Mouse (Mus musculus): Measurements from ENCODE around the gene Crhr2. TPM values are rescaled to one million over a fixed set of nuclear protein-coding genes. Genes with fewer than 3 reads are reported as not detected.

Gene Crhr2
- polyA plus RNA-seq, 1 experiment from 2014 or later = 0.23 TPM

- no peak overlapping the region for H3K27ac ChIP-seq (ENCODE audit: low read depth)
These were observed 87.5 kb downstream of the Crhr2 start for GRCm38 (mm10) chr6:55045326-55045725.

GRCm38 (mm10) chr6:55044542-55044941 is 88.3 kb downstream of the Crhr2 start:
- H3K4me1 ChIP-seq (replicated peaks; ENCODE audit: control insufficient read depth, insufficient read depth, low read length) = no peaks in the 10 kb centered on the region; the same call in 1 of the 2 replicates
- H3K4me3 ChIP-seq (ENCODE audit: low read depth, low read length) = no peak overlapping the region
- peaks cover 24% of the 10 kb centered on the region for H3K36me3 ChIP-seq (ENCODE audit: control insufficient read depth, insufficient read depth, low read length)
- H3K27ac ChIP-seq (ENCODE audit: low read depth) = no peak overlapping the region
- no peak overlapping the region for H3K9ac ChIP-seq (ENCODE audit: low read length)
- DNase-seq (ENCODE audit: low spot score) = no peak
- 74% methylated on average over 5 of the region's 5 CpGs for WGBS
- no peak for ATAC-seq (replicated peaks; ENCODE audit: low FRiP score, low TSS enrichment, low read depth)
- H3K9me3 ChIP-seq (ENCODE audit: control insufficient read depth, low read length) = no peaks in the 10 kb centered on the region
- H3K4me2 ChIP-seq (ENCODE audit: low read length) = no peak overlapping the region
- no peaks in the 10 kb centered on the region for H3K27me3 ChIP-seq (replicated peaks; ENCODE audit: control insufficient read depth, insufficient read depth, low read length)

More at GRCm38 (mm10) chr6:55045326-55045725, 87.5 kb downstream of the Crhr2 start:
- 74% methylated on average over 1 of the region's 1 CpGs for WGBS
- peaks cover 32% of the 10 kb centered on the region for H3K36me3 ChIP-seq (ENCODE audit: control insufficient read depth, insufficient read depth, low read length)
- H3K27me3 ChIP-seq (replicated peaks; ENCODE audit: control insufficient read depth, insufficient read depth, low read length) = no peaks in the 10 kb centered on the region
- H3K4me1 ChIP-seq (replicated peaks; ENCODE audit: control insufficient read depth, insufficient read depth, low read length) = no peaks in the 10 kb centered on the region; the same call in 1 of the 2 replicates
- ATAC-seq (replicated peaks; ENCODE audit: low FRiP score, low TSS enrichment, low read depth) (no peak), DNase-seq (ENCODE audit: low spot score) (no peak)
- no peak overlapping the region for H3K9ac ChIP-seq (ENCODE audit: low read length)
- H3K4me3 ChIP-seq (ENCODE audit: low read depth, low read length) = no peak overlapping the region
- H3K4me2 ChIP-seq (ENCODE audit: low read length) = no peak overlapping the region
- H3K9me3 ChIP-seq (ENCODE audit: control insufficient read depth, low read length) = no peaks in the 10 kb centered on the region

GRCm38 (mm10) chr6:55043206-55043605 is 89.6 kb downstream of the Crhr2 start:
- no peak for DNase-seq (ENCODE audit: low spot score)
- no peak overlapping the region for H3K4me3 ChIP-seq (ENCODE audit: low read depth, low read length)
- H3K27ac ChIP-seq (ENCODE audit: low read depth) = no peak overlapping the region
- whole genome bisulfite sequencing = 73% methylated on average over 8 of the region's 8 CpGs
- peaks cover 5% of the 10 kb centered on the region; the same call in 1 of the 2 replicates for H3K4me1 ChIP-seq (replicated peaks; ENCODE audit: control insufficient read depth, insufficient read depth, low read length)
- H3K27me3 ChIP-seq (replicated peaks; ENCODE audit: control insufficient read depth, insufficient read depth, low read length) = no peaks in the 10 kb centered on the region
- H3K9me3 ChIP-seq (ENCODE audit: control insufficient read depth, low read length) = no peaks in the 10 kb centered on the region
- H3K4me2 ChIP-seq (ENCODE audit: low read length) = no peak overlapping the region
- H3K36me3 ChIP-seq (ENCODE audit: control insufficient read depth, insufficient read depth, low read length) = peaks cover 14% of the 10 kb centered on the region
- ATAC-seq (replicated peaks; ENCODE audit: low FRiP score, low TSS enrichment, low read depth) = no peak
- no peak overlapping the region for H3K9ac ChIP-seq (ENCODE audit: low read length)

Other genes with a start within 250 kb of the Crhr2 start
- gene Nod1, start 160.4 kb downstream of the Crhr2 start, polyA plus RNA-seq (2014; fragmentation: Nextera tagmentation; extraction: Ambion mirVana) = 5.6 and 6.7 TPM in 2 replicates
- 9.9 and 12.7 TPM in 2 replicates for gene Ggct, start 140.1 kb downstream of the Crhr2 start, polyA plus RNA-seq (2014; fragmentation: Nextera tagmentation; extraction: Ambion mirVana)
- gene Gars, start 95.0 kb downstream of the Crhr2 start, polyA plus RNA-seq (2014; fragmentation: Nextera tagmentation; extraction: Ambion mirVana) = 168 and 173 TPM in 2 replicates
- 0.23 and 0.28 TPM in 2 replicates for gene Inmt, start 42.0 kb upstream of the Crhr2 start, polyA plus RNA-seq (2014; fragmentation: Nextera tagmentation; extraction: Ambion mirVana)
- gene Mindy4, start 70.4 kb upstream of the Crhr2 start, polyA plus RNA-seq (2014; fragmentation: Nextera tagmentation; extraction: Ambion mirVana) = 10.9 and 13.2 TPM in 2 replicates
- 1.9 and 2.2 TPM in 2 replicates for gene Aqp1, start 203.4 kb upstream of the Crhr2 start, polyA plus RNA-seq (2014; fragmentation: Nextera tagmentation; extraction: Ambion mirVana)
- 0.18 and 0.22 TPM in 2 replicates for gene Ghrhr, start 243.3 kb upstream of the Crhr2 start, polyA plus RNA-seq (2014; fragmentation: Nextera tagmentation; extraction: Ambion mirVana)